Mouse (Mus musculus): ENCODE measurements around the gene Lrrc25. TPM values are rescaled to one million over a fixed set of nuclear protein-coding genes. Genes with fewer than 3 reads are reported as not detected.
A peak's percentile ranks its signal among the peaks of the same experiment; 100 is the strongest.

The Lrrc25 gene
- total RNA-seq, 2 experiments from 2014 or later, result 1.4 to 1.5 TPM

- no peak for DNase-seq (ENCODE audit: low spot score)
- intact Hi-C loops (cut with DNase I), result no loop called here
Measured at GRCm38 (mm10) chr8:70660273-70660725, 44.3 kb downstream of the Lrrc25 start, which contains the start of gene Pgpep1. TSS of gene Pgpep1 (minus strand) at chr8:70660388.

DNA sequence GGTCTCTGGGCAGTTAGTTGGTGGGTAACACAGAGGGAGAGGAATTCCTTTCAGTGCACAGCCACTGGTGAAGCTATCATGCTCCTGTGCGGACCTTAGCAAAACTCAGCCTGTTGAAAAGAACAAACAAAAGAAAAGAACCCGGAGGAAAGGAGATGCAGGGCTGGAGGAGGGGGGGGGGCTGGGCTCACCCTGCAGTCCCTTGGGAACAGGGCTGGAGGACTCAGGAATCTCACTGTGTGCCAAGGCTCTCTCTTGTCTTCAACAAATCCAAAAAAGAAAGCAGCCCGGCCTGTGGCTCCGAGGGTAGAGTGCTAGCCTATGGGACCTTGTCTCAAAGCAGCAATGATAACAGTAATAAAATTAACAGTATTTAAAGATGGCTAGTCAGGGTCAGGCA, 47.7 kb downstream of the Lrrc25 start:
- no peak for DNase-seq (ENCODE audit: low spot score)
- intact Hi-C loops (cut with DNase I), result no loop called here

- DNase-seq (ENCODE audit: low spot score), result no peak
- intact Hi-C loops (cut with DNase I), result no loop called here
Measured at GRCm38 (mm10) chr8:70664631-70665030, 48.7 kb downstream of the Lrrc25 start.

GRCm38 (mm10) chr8:70665599-70665998, 49.6 kb downstream of the Lrrc25 start:
- intact Hi-C loops (cut with DNase I), result no loop called here
- DNase-seq (ENCODE audit: low spot score), result no peak

- DNase-seq (ENCODE audit: low spot score), result peak; percentile 67
- intact Hi-C loops (cut with DNase I), result no loop called here
Measured at GRCm38 (mm10) chr8:70667071-70667470, 51.1 kb downstream of the Lrrc25 start.

Other genes starting within 250 kb of the Lrrc25 start
- 1 to 10 TPM; 6.1 to 7.0 TPM for gene Comp, start 242.6 kb upstream of the Lrrc25 start, total RNA-seq (2021)
- gene Crtc1, start 176.6 kb upstream of the Lrrc25 start, total RNA-seq (2021), result 10 to 100 TPM; 10.3 to 10.6 TPM
- 1 to 10 TPM; 7.6 to 7.7 TPM for gene Klhl26, start 139.2 kb upstream of the Lrrc25 start, total RNA-seq (2021)
- gene Tmem59l, start 128.8 kb upstream of the Lrrc25 start, total RNA-seq (2021), result not detected
- under 1 TPM; 0.34 to 0.81 TPM for gene Crlf1, start 123.0 kb upstream of the Lrrc25 start, total RNA-seq (2021)
- gene Rex1bd, start 109.4 kb upstream of the Lrrc25 start, total RNA-seq (2021), result 100 to 1,000 TPM; 102 TPM
- gene Uba52, start 105.4 kb upstream of the Lrrc25 start, total RNA-seq (2021), result 1,000 to 10,000 TPM; 1,533 to 1,573 TPM
- 100 to 1,000 TPM; 130 to 135 TPM for gene Fkbp8, start 88.4 kb upstream of the Lrrc25 start, total RNA-seq (2021)
- gene Kxd1, start 88.2 kb upstream of the Lrrc25 start, total RNA-seq (2021), result 10 to 100 TPM; 73.6 to 76.6 TPM
- 10 to 100 TPM; 11.7 to 13.3 TPM for gene Ell, start 76.7 kb upstream of the Lrrc25 start, total RNA-seq (2021)
- 10 to 100 TPM; 21.5 to 25.1 TPM for gene Isyna1, start 21.8 kb upstream of the Lrrc25 start, total RNA-seq (2021)
- 10 to 100 TPM; 37.0 to 37.7 TPM for gene Ssbp4, start 7.3 kb upstream of the Lrrc25 start, total RNA-seq (2021)
- gene Gdf15, start 16.3 kb downstream of the Lrrc25 start, total RNA-seq (2021), result under 1 TPM; 0.56 to 0.73 TPM
- gene Pgpep1, start 44.2 kb downstream of the Lrrc25 start, total RNA-seq (2021), result 10 to 100 TPM; 46.8 to 47.5 TPM
- gene Lsm4, start 57.1 kb downstream of the Lrrc25 start, total RNA-seq (2021), result 10 to 100 TPM; 60.6 to 62.9 TPM
- gene Jund, start 82.8 kb downstream of the Lrrc25 start, total RNA-seq (2021), result 100 to 1,000 TPM; 136 to 141 TPM
- not detected for gene Iqcn, start 87.3 kb downstream of the Lrrc25 start, total RNA-seq (2021)
- not detected for gene Gm3336, start 102.4 kb downstream of the Lrrc25 start, total RNA-seq (2021)
- gene Pde4c, start 107.6 kb downstream of the Lrrc25 start, total RNA-seq (2021), result 1 to 10 TPM; 2.5 to 3.7 TPM
- 10 to 100 TPM; 49.7 to 57.6 TPM for gene Rab3a, start 138.5 kb downstream of the Lrrc25 start, total RNA-seq (2021)
- 10 to 100 TPM; 26.7 to 28.0 TPM for gene Mpv17l2, start 144.8 kb downstream of the Lrrc25 start, total RNA-seq (2021)
- gene Pik3r2, start 160.6 kb downstream of the Lrrc25 start, total RNA-seq (2021), result 10 to 100 TPM; 21.8 to 25.5 TPM
- 1 to 10 TPM; 5.2 to 6.3 TPM for gene Mast3, start 188.9 kb downstream of the Lrrc25 start, total RNA-seq (2021)
- gene Il12rb1, start 192.3 kb downstream of the Lrrc25 start, total RNA-seq (2021), result not detected
- gene Arrdc2, start 223.6 kb downstream of the Lrrc25 start, total RNA-seq (2021), result 10 to 100 TPM in 1 of 2 experiments, 1 to 10 TPM in 1; 9.2 to 10.2 TPM
- 1 to 10 TPM; 8.1 to 8.6 TPM for gene Kcnn1, start 247.1 kb downstream of the Lrrc25 start, total RNA-seq (2021)